Mouse (Mus musculus) c-Kit-positive CD71-positive TER-119-positive erythroid progenitor cells, embryonic 14.5 days (primary cell): Measurements from ENCODE around the gene Agps.
A peak's percentile ranks its signal among the peaks of the same experiment; 100 is the strongest.
"Not testable (repeated sequence)": the region's sequence is repeated elsewhere in the genome, so short reads cannot be mapped to it uniquely, and the experiment has no call there.

Source experiments
- DNase-seq: peaks from one replicate; pipeline ENCODE4 v3.0.0-alpha.2; 2013; ENCODE audit warnings: low spot score

Gene Agps

DNA sequence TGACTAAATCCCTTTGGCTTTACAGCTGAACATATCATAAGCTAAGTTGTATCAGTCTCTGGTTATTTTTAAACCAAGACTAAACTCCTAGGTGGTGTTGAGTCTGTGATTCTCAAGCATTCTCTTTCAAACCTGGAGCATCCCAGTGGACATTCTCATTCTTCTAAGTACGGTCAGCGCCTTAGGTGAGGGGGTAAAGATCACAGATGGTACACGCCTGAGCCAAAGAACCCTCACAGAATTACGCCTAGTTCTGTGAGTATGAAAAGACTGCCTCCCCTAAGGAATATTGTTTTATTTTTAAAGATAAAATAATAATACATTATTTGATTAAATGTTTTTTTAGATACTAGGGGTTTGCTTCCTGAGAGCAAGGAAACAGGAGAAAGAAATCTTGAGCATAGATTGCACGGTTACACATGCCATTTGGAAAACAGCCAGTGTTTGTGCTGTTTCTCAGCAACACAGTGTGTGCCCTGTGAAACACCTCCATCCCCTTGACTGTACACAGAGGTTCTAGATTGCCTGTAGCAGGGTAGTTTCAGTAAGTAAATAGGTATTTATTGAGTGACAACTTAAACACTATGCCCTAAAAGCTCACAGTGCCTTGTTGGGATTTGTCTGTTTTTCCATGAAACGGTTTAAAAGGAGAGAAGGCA, 97.9 kb downstream of the Agps start:
- DNase-seq: no peak

DNA sequence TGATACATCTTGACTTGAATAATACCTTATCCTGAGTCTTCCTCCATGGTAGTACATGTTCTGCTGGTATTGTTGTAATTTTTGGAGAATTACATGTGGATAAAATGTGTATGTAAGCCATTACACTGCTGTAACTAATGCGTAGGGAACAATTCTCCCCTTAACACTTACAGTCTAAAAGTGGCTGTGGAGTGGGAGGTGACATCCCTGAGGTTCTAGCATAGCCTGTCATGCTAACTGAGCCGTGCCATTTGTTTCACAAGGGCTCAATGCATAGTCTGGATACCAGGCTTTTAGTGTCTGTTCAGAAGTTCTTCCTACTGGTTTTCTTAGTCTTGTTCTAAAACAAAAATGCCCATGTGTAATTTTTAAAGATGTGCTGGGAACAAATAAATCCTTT, 99.0 kb downstream of the Agps start:
- no peak for DNase-seq

DNA sequence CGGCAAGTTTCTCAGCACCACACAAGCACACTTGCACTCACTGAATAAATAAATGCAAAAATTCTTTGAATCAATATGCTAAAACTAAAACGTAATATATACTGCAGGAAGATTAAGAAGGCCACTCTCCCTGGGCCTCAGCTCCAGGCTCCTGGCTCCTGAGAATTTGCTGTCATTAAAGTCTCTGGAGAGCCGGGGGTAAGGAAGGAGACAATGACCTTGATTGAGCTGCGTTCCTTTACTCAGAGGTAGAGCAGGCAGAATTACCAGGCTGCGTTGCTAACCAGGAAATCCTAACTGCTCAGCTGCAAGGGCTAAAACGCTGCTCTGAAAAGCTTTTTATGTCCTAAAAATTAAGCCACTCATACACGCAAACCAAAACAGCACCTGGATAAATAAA, 101.6 kb downstream of the Agps start:
- DNase-seq: no peak

DNA sequence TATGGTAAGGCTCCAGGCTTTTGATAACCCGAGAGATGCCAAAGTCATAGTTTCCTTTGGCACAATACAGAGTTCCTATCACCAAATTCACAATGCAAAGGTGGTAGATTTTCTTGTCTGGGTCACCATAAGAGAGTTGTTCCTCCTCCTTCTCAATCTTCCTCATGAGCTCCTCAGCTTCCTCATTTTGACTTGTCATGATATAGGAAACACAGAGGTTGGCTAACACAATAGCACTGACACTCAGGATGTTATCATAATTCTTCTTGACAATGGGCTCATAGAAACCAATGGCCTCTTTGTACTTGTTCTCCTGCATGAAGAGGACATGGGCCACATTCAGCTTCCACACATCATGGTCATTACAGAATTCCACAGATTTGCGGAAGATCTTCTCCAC, 104.7 kb downstream of the Agps start:
- DNase-seq: not testable (repeated sequence)

- not testable (repeated sequence) for DNase-seq
Observed at GRCm38 (mm10) chr2:75937520-75938116, 105.6 kb downstream of the Agps start.

DNA sequence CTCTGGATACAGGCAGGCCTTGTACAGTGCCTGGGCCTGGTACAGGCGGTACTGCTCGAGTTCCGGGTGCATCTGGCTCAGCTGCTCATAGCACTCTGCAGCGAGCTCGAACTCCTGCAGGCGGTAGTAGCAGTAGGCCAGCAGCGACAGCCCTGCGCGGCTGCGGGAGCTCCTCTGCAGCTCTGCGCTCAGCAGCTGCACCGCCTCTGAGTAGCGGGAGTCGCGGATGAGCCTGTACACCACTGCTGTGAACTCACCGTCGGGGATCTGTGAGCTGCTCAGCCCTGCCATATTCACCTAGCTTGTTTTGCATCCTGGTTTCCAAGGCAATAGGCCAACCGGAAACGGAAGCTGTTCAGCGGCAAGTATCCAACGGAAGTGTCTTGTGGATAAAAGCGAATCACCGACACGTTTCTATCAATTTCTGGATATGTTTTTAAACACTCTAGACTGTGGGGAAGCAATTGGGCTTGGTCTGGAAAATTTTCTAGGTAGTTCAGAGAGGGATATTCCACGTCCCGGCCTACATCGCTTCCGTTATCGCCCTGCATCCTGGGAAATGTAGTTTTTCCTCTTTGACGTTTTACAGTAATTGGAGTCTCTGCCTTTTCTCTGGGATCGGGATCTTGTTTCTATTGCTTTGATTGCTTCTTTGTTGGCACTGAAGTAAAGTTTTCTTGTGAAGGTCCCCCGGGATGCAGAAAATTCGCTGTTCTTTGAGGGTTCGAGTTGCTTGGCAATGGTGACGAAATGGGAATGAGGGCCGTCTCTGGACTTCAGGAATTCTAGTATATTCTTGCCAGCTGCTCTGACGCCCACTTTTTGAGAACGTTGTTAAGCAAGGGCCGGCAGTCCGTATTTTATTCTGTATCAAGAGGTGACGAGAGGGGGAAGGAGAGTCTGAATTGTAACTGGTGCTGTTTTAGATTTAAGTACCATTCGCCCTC, 106.4 kb downstream of the Agps start, which contains the start of gene Ttc30b:
Ttc30b (minus strand) TSS at position 469 of the 947 bp plus-strand sequence.
- peak; percentile 59 for DNase-seq

DNA sequence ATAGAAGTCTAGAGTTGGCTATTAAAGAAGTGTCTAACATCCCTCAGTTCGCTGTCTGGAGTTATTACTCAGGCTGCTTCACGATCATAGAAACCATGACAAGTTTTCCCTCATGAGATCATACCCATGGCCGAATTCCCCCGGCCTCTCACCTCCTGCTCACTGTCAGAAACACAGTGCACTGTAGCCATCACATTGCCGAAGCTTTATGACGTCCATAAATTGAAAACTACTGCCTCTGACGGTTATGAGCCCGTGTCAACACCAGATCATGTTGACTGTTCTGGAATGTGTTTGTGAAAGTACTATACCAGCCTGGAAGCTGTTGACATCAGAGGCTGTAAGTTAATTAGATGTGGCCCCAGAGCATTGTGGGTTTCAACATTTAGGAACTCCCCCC, 118.7 kb downstream of the Agps start:
- no peak for DNase-seq

DNA sequence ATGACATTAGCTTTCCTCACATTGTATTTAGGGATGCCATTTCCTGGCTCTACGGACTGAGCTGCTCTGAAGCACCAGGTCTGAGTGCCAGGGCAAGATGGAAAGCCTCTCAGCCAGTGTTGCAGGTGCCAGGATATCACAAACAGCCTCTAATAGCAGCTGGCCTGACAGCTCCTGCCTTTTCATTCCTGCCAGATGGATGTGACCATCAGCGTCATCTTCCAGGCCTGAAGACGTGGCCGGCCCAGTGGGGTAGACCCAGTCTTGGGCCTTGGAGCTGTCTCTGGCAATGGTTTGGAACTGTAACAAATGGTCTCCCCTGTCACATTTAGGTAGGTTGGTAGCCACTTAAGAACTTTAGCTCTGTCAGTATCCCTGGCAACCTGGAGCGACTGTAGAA, 121.3 kb downstream of the Agps start:
- DNase-seq: no peak

- no peak for DNase-seq
Observed at GRCm38 (mm10) chr2:75955709-75956108, 123.7 kb downstream of the Agps start.

GRCm38 (mm10) chr2:75959183-75959849, 127.3 kb downstream of the Agps start:
- DNase-seq: no peak

GRCm38 (mm10) chr2:75959850-75960365, 127.9 kb downstream of the Agps start:
- no peak for DNase-seq

GRCm38 (mm10) chr2:75960366-75961330, 128.7 kb downstream of the Agps start:
- DNase-seq: no peak

DNA sequence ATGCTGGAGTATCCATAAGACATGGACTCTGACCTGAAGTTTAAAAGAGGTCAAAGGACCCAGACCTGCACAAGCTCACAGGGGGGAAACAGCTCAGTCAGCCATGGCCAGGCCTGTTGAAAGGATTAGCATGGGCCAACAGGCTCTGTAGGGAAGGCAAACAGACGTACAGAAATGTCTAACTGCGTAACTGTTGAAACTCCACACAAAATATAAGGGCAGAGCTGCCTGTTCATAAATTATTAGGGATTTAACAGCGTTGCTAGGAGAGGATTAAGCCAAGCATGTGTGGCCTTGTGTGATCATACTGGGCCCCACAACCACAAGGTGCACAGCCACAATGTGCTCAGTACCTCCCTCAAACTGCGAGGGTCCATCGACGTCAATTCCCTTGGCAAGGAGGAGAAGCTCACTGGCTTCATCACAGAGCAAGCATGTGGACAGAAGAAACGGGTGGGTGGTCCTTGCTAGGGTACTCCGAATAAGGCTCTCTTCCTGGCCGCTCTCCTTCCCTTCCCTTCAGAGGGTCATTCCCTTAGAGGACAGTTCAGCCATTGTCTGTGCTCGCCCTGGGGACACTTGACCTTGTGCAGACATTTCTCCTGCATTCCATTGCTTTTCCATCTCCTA, 131.3 kb downstream of the Agps start:
- DNase-seq: no peak

GRCm38 (mm10) chr2:75964051-75964450, 132.1 kb downstream of the Agps start:
- no peak for DNase-seq

DNA sequence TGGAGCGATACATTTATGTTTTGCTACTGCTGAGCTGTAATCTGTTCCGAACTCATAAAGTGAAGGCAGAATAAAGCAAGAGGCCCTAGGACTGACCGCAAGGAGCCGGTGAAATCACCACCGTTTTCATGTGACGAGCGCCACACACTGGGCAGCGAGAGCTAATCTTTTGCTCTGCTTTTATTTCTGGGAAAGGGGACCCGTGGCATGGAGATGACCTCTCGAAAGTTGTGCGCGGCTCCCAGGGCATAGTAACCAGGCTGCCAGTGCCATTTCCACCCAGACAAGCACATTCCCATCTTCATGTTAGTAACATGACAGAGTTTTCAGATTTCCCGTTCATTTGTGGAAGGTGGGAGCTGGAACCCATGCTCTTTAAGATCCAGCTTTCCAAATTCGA, 132.5 kb downstream of the Agps start:
- DNase-seq: peak; percentile 16

- DNase-seq: peak; percentile 41
Observed at GRCm38 (mm10) chr2:75964972-75965371, 133.0 kb downstream of the Agps start.

DNA sequence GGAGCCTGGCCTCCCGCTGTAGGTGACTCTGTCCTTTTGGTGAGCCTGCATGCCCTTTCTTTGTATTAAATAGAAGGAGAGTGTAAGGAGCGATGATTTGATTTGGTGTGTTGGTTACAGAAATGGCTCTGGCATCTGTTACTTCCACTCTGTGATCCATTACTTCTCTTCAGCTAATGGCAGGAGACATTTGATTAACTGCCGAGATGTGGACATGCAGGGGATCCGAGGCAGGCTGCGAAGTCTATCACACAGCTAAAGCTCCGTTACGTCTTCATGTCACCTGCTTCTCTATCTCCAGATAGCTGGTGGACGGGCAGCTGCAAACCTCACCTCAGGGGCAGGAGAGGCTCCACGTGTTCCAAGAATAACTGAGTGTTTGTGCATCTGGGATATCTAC, 142.2 kb downstream of the Agps start:
- DNase-seq: no peak

- DNase-seq: not testable (repeated sequence)
Observed at GRCm38 (mm10) chr2:75976070-75976469, 144.1 kb downstream of the Agps start.

GRCm38 (mm10) chr2:75977752-75978368, 145.9 kb downstream of the Agps start, which contains the start of gene Ttc30a2:
Gene Ttc30a2 (minus strand): TSS chr2:75978170.
- DNase-seq: not testable (repeated sequence)
